Mouse (Mus musculus) hematopoietic stem cell, adult 5-6 weeks (primary cell): ENCODE data around the gene Lce1a1. TPM values are rescaled to one million over a fixed set of nuclear protein-coding genes. Genes with fewer than 3 reads are reported as not detected.

Source experiments
- total RNA-seq: library from RNA; stranded (forward); fragments of 172-1452, 232-1000 nt; gene quantifications from 2 replicates; pipeline ENCODE4 v1.2.3, GENCODE M21; 2017

Lce1a1 gene
- total RNA-seq, 1 experiment from 2014 or later, result not detected

Other genes with a start within 250 kb of the Lce1a1 start
- gene Sprr2i, start 240.3 kb downstream of the Lce1a1 start, total RNA-seq, result not detected in 2 replicates
- gene Sprr2j-ps, start 230.2 kb downstream of the Lce1a1 start, total RNA-seq, result not detected in 2 replicates
- gene Gm9774, start 218.9 kb downstream of the Lce1a1 start, total RNA-seq, result 1.0 and 1.6 TPM in 2 replicates
- not detected in 2 replicates for gene Sprr2k, start 215.7 kb downstream of the Lce1a1 start, total RNA-seq
- gene Sprr1b, start 209.5 kb downstream of the Lce1a1 start, total RNA-seq, result not detected in 2 replicates
- not detected in 2 replicates for gene Sprr3, start 189.6 kb downstream of the Lce1a1 start, total RNA-seq
- gene Sprr1a, start 162.4 kb downstream of the Lce1a1 start, total RNA-seq, result not detected in 2 replicates
- not detected in 2 replicates for gene Sprr4, start 147.8 kb downstream of the Lce1a1 start, total RNA-seq
- gene 2310046K23Rik, start 113.8 kb downstream of the Lce1a1 start, total RNA-seq, result not detected in 2 replicates
- gene Ivl, start 74.6 kb downstream of the Lce1a1 start, total RNA-seq, result not detected in 2 replicates
- not detected in 2 replicates for gene Smcp, start 59.3 kb downstream of the Lce1a1 start, total RNA-seq
- not detected in 2 replicates for gene 2210017I01Rik, start 40.8 kb downstream of the Lce1a1 start, total RNA-seq
- gene Lce6a, start 26.6 kb downstream of the Lce1a1 start, total RNA-seq, result not detected in 2 replicates
- gene Lce1b, start 8.6 kb upstream of the Lce1a1 start, total RNA-seq, result not detected in 2 replicates
- gene Lce1a2, start 22.0 kb upstream of the Lce1a1 start, total RNA-seq, result not detected in 2 replicates
- not detected in 2 replicates for gene Lce1c, start 30.9 kb upstream of the Lce1a1 start, total RNA-seq
- gene Lce1d, start 38.9 kb upstream of the Lce1a1 start, total RNA-seq, result not detected in 2 replicates
- gene Lce1e, start 60.8 kb upstream of the Lce1a1 start, total RNA-seq, result not detected in 2 replicates
- gene Lce1f, start 72.0 kb upstream of the Lce1a1 start, total RNA-seq, result not detected in 2 replicates
- gene Gm38119, start 90.8 kb upstream of the Lce1a1 start, total RNA-seq, result not detected in 2 replicates
- not detected in 2 replicates for gene Lce1g, start 104.0 kb upstream of the Lce1a1 start, total RNA-seq
- not detected in 2 replicates for gene Lce1h, start 116.8 kb upstream of the Lce1a1 start, total RNA-seq
- gene Lce1i, start 130.6 kb upstream of the Lce1a1 start, total RNA-seq, result not detected in 2 replicates
- not detected in 2 replicates for gene Lce1j, start 142.2 kb upstream of the Lce1a1 start, total RNA-seq
- gene Lce1k, start 159.6 kb upstream of the Lce1a1 start, total RNA-seq, result not detected in 2 replicates
- gene Kprp, start 178.9 kb upstream of the Lce1a1 start, total RNA-seq, result not detected in 2 replicates
- not detected in 2 replicates for gene Lce1l, start 203.0 kb upstream of the Lce1a1 start, total RNA-seq
- gene 2310050C09Rik, start 221.9 kb upstream of the Lce1a1 start, total RNA-seq, result not detected in 2 replicates